Mouse (Mus musculus) brain, embryonic 18.5 days (tissue): ENCODE measurements at regions not wholly inside any gene's neighbourhood (a gene's known extent, or its start where the extent isn't known, plus 50 kb on each side); places are given as distances from the start of the nearest gene placed in this dataset.

ENCODE experiments used
- DNase-seq: peaks from one replicate; pipeline ENCODE4 v3.0.0-alpha.2; 2012; ENCODE audit warnings: low read depth, low spot score

GRCm38 (mm10) chr8:115626396-115627136 is 81.0 kb downstream of the Maf start:
- DNase-seq: no peak

DNA sequence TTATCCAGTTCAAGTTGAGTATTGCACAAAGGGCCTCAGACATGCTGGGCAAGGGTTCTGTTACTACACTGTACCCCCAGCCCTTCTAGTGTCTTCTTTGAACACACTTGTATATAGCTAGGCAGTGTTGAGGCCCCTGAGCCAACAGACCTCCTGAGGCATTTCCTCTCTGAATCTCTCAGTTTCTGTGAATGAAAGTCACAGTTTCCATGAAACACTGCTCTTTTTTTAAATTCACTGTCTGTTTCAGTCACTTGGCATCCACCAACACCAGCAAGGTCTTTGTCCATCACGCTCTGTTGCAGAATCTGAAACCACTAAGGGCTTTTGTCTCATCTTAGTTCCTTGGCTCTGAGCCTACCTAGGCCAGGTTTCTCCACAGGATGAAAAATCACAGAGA is 82.5 kb downstream of the Maf start:
- DNase-seq: no peak

GRCm38 (mm10) chr8:115618049-115618760 is 89.4 kb downstream of the Maf start:
- no peak for DNase-seq

- no peak for DNase-seq
These were observed 90.6 kb downstream of the Maf start for GRCm38 (mm10) chr8:115616871-115617605.

- no peak for DNase-seq
These were observed 93.5 kb downstream of the Maf start for GRCm38 (mm10) chr8:115613946-115614584.

- no peak for DNase-seq
These were observed 95.5 kb downstream of the Maf start for GRCm38 (mm10) chr8:115612119-115612518.

- DNase-seq: no peak
These were observed 107.8 kb downstream of the Maf start for GRCm38 (mm10) chr8:115599771-115600170.

- DNase-seq: no peak
These were observed 110.2 kb downstream of the Maf start for GRCm38 (mm10) chr8:115597226-115597953.

DNA sequence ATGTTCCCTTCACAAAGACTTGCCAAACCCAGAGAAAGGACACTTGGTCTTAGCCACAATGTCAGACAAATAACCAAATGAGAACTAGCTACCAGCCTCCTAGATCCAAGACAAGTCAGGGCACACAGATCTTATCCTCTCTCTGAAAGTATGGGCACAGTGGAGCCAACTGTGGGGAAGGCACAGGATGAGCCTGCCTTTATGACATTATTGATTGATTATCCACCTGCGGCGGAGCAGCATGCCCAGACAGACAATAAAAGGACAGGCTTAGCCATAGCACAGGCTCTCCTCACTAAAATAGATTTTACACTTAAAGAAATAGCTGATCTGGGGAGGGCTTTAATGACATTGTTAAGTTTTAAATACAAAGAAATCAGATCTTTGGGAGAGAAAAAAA is 117.9 kb downstream of the Maf start:
- DNase-seq: no peak

DNA sequence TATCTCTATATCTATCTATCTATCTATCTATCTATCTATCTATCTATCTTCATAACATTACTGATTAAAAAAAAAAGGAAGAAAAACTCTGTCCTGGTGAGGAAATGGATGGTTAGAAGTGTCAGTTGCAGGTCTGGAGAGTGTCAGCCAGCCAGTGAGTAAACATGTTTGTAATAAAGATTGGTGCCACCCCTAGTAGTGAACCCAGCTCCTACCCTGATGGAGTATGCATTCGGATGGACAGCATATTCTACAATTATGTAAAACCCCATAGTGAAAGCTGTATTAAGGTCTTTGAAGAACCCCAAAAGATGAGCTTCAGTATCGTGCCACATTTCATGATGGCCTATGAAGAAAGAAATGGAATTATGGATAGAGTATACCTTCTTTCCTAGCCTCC is 118.5 kb downstream of the Maf start:
- no peak for DNase-seq

DNA sequence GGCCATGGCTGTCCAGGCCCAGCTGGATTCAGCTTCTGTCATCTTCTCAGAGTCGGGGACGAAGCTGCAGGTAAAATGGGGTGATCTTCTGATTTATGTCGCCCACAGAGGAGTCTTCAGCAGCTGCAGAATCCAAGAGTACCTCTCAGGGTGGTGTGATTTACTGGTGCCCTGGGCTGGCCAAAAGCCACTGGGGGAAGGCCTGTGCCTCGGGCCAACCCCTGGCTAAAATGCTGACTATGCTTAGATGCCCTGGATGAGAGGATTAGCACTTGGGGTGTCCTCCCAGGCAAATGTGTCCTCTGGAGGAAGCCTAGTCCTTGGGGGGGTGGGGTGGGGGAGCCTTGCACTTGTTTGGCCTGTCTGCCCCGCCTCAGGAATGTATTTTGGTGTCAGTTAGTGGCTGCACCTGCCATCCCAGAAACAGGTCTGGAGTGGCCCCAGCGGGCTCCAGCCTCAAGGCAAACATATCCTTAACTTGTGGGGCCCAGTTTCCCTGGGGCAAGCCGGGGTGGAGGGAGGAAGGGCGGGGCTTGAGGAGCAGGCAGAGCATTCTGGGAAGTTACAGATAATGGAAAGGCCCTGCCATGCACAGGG is 123.2 kb downstream of the Maf start:
- no peak for DNase-seq

DNA sequence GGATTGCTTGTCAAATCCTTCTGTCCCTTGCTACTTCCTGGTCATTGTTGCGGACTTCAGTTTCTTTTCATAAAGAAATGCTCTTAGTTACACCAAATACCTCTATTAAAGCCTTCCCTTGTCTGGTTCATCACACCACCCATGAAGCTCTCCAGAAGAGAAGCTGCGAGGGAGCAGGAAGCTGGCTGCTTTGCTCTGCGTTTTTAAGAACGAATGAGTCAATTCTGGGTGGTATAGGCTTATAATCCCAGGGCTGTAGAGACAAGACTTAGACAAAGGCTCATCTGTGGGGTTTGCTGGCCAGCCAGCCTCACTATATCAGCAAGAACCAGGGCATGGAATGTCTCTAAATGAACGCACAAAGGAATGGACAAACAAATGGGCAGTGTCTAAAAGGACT is 124.4 kb downstream of the Maf start:
- no peak for DNase-seq

DNA sequence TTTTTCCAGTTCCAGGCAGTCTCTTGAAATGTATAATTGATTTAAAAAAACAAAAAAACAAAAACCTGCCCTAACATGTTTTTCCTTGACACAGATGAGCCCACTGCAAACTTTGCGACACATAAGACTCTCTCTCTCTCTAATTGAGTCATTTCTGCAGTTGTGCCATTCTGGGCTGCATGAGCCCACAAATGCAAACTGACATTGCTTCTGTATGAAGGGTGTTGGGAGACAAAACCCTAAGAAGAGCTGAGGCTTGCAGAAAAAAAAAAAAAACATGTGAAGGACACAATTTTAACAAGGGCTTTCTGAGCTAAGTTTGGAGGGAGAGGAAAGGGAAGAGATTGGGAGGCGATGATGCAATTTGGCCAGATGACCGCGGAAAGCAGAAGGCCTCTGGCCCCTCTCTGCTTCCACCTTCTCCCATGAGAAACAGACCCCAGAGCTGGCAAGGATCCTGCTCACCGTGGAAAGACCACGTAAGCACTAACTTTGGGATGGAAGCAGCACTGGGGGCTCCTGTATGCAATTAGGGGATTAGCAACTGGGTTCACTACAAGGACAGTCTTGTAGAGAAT is 125.6 kb downstream of the Maf start:
- no peak for DNase-seq

- no peak for DNase-seq
These were observed 139.2 kb downstream of the Maf start for GRCm38 (mm10) chr8:115568394-115568793.

DNA sequence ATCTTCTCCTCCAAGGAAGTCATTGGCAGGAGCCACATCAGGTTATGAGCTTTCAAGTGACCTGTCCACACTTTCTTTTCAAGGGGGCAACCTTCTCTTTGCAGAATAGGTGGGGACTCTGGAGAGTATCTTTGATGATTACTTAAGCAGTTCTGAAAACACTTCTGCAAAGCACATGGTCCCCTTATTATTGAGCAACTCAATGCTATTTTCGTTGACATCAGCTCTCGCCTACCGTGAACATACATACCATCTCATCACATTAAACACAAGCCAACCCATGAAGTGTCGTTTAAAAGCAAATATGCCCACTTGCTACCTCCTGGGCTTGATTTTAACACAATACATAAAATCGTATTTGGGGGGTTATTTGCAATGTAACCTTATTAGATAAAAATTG is 141.8 kb downstream of the Maf start:
- DNase-seq: no peak

- no peak for DNase-seq
These were observed 145.2 kb downstream of the Maf start for GRCm38 (mm10) chr8:115562362-115562761.

GRCm38 (mm10) chr8:115560985-115561916 is 146.3 kb downstream of the Maf start:
- no peak for DNase-seq

DNA sequence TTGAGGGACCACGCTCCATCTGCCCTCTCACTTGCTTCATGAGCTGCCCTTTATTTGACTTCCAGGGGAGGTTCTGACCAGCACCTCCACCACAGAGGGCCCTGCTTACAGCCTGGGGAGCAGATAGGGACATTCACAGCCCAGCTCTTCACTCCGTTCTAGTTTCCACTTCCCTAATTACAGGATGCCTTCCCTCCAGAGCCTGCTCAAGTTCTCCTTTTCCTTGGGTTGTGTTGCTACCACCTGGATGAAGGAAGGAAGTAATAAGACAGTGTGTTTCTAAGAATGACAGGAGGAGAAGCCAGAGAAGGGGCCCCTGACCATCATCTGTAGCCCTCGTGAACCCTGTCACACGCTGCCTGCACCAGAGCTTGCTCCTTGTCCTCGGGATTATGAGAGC is 152.1 kb downstream of the Maf start:
- no peak for DNase-seq

DNA sequence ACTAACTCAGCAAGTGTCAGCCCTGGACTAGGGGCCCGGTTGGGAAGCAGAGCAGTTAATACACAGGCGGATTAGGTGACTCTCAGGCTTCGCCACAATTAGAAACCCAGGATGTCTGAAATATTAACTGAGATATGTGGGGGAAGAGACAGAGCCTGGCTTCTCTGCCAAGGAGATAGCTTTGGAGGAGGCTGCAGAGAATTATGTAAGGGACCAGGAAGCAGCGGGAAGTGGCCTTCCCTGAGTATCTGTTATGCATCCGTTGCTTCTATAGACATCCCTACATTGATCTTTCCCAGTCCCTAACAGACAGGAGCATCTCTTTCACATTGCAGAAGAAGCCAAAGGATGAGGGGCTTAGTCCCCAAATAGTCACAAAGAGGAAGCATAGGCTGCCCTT is 153.4 kb downstream of the Maf start:
- no peak for DNase-seq

GRCm38 (mm10) chr8:115551262-115551661 is 156.3 kb downstream of the Maf start:
- DNase-seq: no peak
